Mouse (Mus musculus) cerebellum, postnatal 25 days (tissue): ENCODE results near the gene Swsap1.

Experiments
- DNase-seq, 2 experiments: peaks; one replicate each; pipeline ENCODE4 v3.0.0; 2021; ENCODE audit warnings: mixed read lengths in 2 of 2

Gene Swsap1

GRCm38 (mm10) chr9:21968883-21969282 lies 13.3 kb downstream of the Swsap1 start:
- DNase-seq: no peak

DNA sequence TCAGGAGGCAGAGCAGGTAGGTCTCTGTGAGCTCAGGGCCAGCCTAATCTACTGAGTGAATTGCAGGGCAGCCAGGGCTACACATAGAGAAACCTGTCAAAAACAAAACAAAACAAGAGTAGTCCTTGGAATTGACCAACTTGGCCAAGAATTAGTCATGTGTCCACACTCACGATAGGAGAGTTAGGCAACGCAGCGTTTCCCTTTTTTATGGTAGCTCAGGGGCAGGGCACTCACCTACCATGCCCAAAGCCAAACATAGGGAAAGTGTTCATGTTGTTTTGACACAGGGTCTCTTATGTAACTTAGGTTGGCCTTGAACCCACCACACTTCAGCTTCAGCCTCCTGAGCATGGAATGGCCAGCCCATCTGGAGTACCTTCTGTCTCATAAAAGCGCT lies 13.7 kb downstream of the Swsap1 start:
- DNase-seq: no peak

- DNase-seq: no peak
Measured at GRCm38 (mm10) chr9:21976626-21977175, 21.1 kb downstream of the Swsap1 start.

DNA sequence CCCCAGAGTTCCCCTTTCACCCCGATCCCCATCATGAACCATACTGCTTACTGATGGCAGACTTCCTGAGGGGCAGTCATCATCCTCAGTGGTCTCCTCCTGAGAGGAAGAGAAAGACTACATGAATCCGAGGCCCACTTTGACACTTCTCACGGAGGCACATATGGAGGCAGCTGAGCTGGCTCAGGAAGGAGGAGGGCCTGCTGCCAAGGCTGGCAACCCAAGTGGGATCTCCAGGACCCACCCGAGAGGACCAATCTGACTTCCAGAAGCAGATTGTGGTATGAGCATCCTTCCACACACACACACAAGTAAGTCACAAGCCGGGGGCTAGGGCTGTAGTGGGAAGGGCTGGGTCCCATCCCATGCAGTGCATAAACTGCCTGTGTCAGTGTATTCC lies 21.8 kb downstream of the Swsap1 start:
- peak; percentile 64 to 70 for DNase-seq

DNA sequence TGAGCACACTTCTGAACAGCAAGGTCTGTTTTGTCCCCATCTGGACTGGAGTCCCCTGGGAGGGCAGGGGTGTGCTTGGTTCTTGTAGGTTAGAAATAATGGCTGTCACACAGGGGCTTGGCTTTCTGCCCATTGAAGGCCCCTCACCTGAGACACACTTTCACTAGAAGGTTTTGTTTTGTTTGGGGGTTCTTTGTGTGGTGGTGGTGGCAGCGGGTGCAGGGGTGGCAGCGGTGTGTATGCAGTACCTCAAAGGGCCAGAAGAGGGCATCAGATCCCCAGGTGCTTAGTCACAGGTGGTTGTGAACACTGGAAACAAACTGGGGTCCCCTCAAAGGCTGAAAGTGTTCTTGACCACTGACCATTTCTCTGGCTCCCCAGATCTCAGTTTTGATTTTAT lies 22.4 kb downstream of the Swsap1 start:
- DNase-seq: peak; percentile 69 to 81

DNA sequence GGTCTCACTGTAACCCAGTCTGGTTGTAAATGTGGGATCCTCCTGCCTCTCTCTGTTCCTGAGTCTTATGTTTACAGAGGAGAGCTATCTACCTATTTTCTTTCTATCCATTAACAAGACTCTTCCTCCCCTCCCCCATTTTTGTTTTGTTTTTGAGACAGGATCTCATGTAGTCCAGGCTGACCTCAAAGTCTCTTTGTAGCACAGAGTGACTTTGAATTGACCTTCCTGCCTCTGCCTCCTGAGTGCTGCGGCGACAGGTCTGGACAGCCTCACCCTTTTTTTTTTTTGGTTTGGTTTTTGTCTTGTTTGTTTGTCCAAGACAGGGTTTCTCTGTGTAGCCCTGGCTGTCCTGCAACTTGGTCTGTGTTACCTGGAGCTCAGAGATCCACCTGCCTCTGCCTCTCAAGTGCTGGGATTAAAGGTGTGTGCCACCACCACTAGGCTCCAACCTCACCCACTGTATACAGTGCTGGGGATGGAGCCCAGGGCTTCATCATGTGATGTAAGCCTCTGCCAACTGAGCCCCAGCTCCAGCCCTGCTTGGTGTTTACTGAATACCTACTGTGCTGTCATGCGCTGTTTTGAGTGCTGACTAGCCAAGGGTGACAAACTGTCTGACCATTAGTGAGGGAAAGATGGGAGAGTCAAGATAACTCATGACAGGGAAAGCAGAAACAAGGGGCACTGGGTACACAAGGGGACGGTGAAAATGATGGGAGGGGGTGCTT lies 23.0 kb downstream of the Swsap1 start:
- DNase-seq: no peak

DNA sequence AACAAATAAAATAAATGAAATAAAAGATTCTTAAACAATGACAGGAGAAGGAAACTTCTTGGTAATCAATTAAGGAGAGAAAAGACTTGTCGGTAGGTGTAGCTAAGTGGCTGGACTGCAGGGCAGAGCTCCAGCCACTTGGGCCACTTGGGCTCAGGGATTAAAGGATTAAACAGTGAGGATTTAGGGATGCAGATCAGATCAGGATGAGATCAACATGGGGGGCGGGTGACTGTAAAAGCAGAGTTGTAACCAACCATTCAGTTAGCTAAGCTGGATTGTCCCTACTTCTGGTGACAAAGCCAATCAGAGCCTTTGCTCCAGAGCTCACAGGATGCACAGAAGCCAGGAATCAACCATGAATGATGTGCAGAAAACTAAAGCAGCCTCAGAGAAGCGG lies 28.4 kb downstream of the Swsap1 start:
- no peak for DNase-seq

DNA sequence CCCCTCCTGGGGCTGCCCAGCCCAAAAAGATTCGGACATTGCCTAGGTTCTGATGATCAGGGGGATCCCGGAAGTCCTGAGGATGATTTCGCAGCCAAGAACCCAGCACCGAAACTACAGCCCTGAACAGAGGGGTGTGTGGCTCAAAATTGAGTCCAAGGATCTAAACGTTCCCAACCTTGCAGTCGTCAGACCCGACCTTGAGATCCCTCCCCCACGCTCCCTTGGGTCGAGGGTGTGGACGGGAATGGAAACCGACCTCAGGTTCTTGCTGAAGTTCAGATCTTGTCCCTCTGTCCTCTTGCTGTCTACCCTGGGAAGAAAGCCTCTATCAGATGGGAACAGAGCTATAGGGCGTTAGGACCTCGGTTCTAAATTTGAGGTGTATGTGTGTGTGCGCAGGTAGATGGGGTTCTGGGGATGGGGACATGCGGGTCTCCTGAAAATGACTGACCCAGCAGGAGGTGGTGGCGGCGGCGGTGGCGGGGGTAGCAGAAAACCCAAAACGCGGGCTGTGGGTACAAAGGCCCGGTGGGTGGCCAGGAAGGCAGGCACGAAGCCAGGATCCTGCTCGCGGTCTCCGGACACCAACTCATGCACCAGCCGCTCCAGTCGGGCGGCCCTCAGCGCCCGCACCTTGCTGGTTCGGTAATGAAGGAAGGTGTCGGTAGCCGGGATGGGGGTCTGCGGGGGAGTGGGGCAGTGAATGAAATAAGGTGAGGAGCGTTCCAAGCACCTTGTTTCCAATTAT lies 32.2 kb downstream of the Swsap1 start:
- DNase-seq: peak; percentile 86 to 88

GRCm38 (mm10) chr9:21988421-21989101 lies 33.0 kb downstream of the Swsap1 start:
- peak; percentile 81 to 83 for DNase-seq

DNA sequence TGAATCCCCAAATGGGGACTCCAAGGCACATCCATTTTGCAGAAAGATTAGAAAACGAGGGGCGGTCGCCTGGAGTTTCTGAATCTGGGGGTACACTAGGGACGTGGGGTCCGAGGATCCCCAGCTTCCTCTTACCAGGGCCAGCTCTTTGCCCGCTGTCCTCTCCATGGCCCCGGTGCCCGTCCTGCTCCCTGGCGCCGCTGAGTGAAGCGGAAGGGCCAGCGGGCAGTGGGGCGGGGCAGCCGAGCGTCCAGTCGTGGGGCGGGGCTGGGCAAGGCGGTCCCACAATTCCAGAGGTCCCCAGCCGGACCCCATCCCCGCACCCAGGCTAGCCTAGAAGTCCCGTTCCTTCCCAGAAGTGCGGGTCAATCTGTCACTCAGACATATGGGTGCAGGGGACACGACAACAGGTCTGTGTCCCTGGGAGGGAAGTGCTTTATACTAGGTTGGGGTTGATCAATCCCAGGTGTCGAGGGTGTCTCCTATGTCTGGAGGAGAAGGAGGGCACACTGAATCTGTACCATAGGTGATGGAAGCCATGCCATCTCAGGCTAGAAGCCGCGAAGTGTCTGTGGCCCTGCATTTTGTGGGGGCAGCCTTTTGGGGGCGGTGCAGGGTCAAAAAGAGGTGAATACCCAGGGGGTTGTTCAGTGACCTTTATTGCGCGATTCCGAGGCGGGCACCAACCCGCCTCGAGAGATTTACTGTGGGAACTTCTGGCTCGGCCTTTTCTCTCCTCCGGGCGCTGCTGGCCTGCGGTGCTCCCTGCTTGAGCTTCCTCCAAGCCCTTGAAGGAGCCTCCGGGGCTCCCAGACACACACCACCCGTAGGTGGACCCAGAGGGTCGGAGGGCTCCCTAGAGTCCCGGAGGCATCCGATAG lies 33.9 kb downstream of the Swsap1 start, which contains the start of gene Rgl3:
Rgl3 (minus strand) TSS at position 217 of the 881 bp plus-strand sequence.
- DNase-seq: peak; percentile 85 to 91

GRCm38 (mm10) chr9:21992227-21992626 lies 36.7 kb downstream of the Swsap1 start:
- DNase-seq: no peak

DNA sequence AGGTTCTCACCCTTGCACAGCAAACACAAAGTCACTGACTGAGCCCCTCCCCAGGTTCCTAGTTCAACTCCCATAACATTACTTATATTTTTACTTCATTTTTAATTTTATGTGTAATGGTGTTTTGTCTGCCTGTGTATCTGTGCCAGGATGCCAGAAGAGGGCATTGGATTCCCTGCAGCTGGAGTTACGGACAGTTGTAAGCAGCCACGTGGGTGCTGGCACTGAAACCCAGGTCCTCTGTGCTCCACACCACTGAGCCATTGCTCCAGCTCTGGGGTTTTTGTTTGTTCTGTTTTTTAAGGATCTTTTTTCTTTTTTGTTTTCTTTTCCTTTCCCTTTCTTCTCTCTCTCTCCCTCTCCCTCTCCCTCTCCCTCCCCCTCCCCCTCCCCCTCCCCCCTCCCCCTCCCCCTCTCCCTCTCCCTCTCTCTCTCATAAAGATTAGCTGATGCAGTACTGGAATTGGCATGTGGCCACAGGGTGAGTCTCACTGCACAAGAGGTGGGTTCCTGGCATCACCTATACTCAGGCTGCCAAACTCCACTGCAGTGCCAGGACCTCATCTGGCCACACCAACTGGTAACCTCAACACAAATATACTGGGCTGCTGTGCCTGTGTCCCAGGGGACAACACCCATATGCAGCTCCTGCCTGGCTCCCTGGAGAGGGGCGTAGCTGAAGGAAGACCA lies 40.8 kb downstream of the Swsap1 start:
- no peak for DNase-seq

DNA sequence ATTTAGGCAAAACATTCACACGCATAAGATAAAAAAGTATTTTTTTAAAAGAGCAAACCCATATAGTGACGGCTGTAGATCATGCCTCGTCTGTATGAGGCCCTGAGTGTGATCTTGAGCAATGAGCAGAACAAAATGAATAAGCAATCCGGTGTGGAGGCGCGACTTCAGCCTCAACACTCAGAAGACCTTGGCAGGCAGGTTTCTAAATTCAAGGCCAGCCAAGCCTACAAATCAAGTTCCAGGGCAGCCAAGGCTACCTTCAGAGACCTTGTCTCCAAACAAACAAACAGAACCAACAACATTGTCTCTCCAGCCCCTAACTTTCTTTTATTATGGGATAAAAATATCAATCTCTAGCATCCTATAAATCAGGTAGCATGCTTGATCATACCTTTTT lies 44.7 kb downstream of the Swsap1 start:
- no peak for DNase-seq

DNA sequence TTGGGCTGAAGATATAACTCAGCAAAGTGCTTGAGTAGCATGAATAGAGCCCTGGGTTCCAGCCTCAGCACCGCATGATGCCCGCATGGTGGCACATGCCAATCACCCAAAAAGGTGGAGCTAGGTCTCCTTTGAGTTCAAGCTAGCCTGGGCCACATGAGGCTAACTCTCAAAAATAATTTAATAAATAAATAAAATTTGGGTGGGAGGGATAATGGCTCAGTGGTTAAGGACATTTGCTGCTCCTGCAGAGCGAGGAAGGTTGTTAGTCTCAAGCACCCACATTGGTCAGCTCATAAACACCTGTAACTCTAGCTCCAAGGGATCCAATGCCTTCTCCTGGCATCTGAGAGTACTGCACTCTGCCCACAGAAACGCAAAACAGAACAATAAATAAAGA lies 46.1 kb downstream of the Swsap1 start:
- DNase-seq: no peak

DNA sequence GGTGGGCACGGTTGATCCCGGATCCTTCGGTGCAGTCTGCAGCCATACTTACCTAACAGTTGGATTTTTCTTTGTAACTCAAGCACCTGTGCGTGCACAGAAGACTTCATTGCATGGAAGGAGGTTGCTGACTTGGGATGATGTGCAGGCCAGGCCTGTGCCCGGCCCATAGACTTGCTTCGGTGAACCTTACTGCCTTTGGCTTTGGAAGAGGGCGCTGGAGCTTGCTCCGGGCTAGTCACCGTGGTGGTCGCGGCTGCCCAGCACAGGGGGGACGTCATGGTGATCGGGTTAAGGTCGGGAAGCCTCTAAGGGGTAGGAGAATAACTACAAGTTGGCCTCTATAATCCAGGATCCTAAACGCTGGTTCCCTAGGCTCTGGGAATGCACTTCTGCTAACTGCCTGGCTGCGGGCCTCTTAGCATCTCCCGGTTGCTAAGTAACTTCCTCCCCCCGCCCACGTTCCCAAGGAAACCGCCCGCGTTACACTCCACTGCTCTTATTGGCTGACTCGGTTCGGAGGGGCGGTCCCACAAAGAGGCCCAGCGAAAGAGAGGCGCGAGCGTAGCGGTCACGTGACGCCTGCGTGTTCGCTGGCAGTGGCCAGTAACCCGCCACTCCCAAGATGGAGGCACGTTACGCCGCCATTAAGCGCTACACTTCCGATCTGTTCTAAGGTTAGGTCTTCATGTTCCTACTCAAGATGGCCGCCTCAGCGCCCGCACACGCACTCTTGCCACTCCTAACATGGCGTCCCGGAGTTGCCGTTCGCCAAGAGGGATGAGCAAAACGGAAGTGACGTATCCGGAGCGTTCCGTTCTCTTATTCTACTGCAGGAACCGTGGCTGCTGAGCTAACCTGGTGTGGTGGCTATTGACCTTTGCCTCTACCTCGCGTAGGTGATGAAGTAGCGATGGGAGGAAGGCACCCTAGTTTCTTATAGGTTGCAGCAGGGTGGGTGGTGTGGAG lies 46.9 kb downstream of the Swsap1 start, which contains the start of the genes Ccdc151 and Prkcsh:
Ccdc151 (minus strand) TSS at position 441 of the 969 bp plus-strand sequence.
Prkcsh (plus strand) TSS at position 613 of the 969 bp plus-strand sequence.
- peak; percentile 97 to 99 for DNase-seq

GRCm38 (mm10) chr9:22003163-22003554 lies 47.6 kb downstream of the Swsap1 start:
- peak in 1 of 2 experiments; percentile 50 for DNase-seq

DNA sequence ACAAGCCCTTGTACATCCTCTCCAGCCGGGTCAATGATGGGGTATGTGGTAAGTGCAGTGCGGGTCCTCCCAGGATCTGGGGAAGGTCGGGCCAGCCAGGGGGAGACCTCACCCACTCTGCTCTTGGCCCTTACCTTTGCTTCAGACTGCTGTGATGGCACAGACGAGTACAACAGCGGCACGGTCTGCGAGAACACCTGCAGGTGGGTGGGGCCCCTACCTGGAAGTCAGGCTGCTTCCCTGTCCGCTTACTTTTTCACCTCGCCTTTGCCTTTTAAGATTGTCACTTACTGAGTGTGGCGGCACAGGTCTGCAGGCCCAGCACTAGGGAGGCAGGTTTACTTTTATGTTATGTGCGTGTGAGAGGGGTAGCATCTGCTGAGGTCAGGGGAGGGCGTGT lies 49.0 kb downstream of the Swsap1 start:
- no peak for DNase-seq
